Mouse (Mus musculus) ovary, adult 18-20 months (tissue): Measurements from ENCODE around the gene Meiob.

ENCODE experiments used
- DNase-seq: peaks from one replicate; pipeline ENCODE4 v3.0.0; 2022; ENCODE audit warnings: low spot score, mixed read lengths

Gene Meiob

GRCm38 (mm10) chr17:24821351-24822280, 17.5 kb downstream of the Meiob start:
- DNase-seq: no peak

GRCm38 (mm10) chr17:24839842-24840241, 35.8 kb downstream of the Meiob start, which contains the start of gene Hagh:
Gene Hagh (plus strand): TSS chr17:24840143.
- no peak for DNase-seq

- no peak for DNase-seq
Observed at GRCm38 (mm10) chr17:24840341-24840740, 36.3 kb downstream of the Meiob start.

GRCm38 (mm10) chr17:24841133-24841532, 37.0 kb downstream of the Meiob start:
- no peak for DNase-seq

GRCm38 (mm10) chr17:24842631-24843030, 38.5 kb downstream of the Meiob start:
- DNase-seq: no peak

GRCm38 (mm10) chr17:24844525-24844924, 40.4 kb downstream of the Meiob start:
- no peak for DNase-seq

- no peak for DNase-seq
Observed at GRCm38 (mm10) chr17:24847386-24847785, 43.3 kb downstream of the Meiob start.

- DNase-seq: no peak
Observed at GRCm38 (mm10) chr17:24848600-24849031, 44.5 kb downstream of the Meiob start.

GRCm38 (mm10) chr17:24849733-24850064, 45.6 kb downstream of the Meiob start:
- DNase-seq: no peak

- peak; percentile 95 for DNase-seq
Observed at GRCm38 (mm10) chr17:24850065-24850772, 46.1 kb downstream of the Meiob start, which contains the start of gene Fahd1. Gene Fahd1 (minus strand): TSS chr17:24850364.

GRCm38 (mm10) chr17:24850773-24851127, 46.7 kb downstream of the Meiob start:
- DNase-seq: no peak

GRCm38 (mm10) chr17:24851381-24852125, 47.5 kb downstream of the Meiob start:
- DNase-seq: no peak

GRCm38 (mm10) chr17:24855838-24856464, 51.9 kb downstream of the Meiob start:
- DNase-seq: no peak

GRCm38 (mm10) chr17:24856589-24856988, 52.5 kb downstream of the Meiob start:
- DNase-seq: no peak

- no peak for DNase-seq
Observed at GRCm38 (mm10) chr17:24857831-24858470, 53.9 kb downstream of the Meiob start.

GRCm38 (mm10) chr17:24858967-24859366, 54.9 kb downstream of the Meiob start:
- no peak for DNase-seq

- no peak for DNase-seq
Observed at GRCm38 (mm10) chr17:24860076-24860475, 56.0 kb downstream of the Meiob start.

- DNase-seq: no peak
Observed at GRCm38 (mm10) chr17:24861785-24862184, 57.7 kb downstream of the Meiob start.

GRCm38 (mm10) chr17:24865776-24866175, 61.7 kb downstream of the Meiob start, which contains the start of gene Igfals:
Gene Igfals (plus strand): TSS chr17:24865997.
- DNase-seq: no peak

GRCm38 (mm10) chr17:24867914-24868313, 63.8 kb downstream of the Meiob start:
- no peak for DNase-seq

GRCm38 (mm10) chr17:24873695-24874404, 69.8 kb downstream of the Meiob start:
- DNase-seq: no peak
